Mouse (Mus musculus): ENCODE results near the gene Nqo1.

The Nqo1 gene

DNA sequence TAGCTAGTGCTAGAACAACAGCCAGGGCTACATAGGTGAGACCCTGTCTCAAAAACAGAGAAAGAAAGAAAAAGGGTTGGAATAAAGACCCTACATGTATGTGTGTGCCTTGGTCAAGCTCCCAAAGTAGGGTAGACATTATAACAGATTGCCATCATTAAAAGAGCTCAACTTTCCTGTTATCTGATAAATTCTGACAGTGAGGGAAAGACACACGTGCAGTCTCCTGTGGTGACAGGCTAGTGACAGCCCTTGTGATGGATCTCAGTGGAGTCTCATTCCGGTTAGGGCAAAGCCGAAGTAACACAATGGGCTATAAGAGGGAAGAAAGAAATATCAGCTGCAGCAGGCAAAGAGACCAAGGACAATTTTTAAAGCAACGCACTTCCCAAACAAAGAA, 1.1 kb upstream of the Nqo1 start:
- no peak for DNase-seq (ENCODE audit: low read depth)

- DNase-seq (ENCODE audit: low read depth): no peak
Measured at GRCm38 (mm10) chr8:107401866-107402265, 1.1 kb downstream of the Nqo1 start.

DNA sequence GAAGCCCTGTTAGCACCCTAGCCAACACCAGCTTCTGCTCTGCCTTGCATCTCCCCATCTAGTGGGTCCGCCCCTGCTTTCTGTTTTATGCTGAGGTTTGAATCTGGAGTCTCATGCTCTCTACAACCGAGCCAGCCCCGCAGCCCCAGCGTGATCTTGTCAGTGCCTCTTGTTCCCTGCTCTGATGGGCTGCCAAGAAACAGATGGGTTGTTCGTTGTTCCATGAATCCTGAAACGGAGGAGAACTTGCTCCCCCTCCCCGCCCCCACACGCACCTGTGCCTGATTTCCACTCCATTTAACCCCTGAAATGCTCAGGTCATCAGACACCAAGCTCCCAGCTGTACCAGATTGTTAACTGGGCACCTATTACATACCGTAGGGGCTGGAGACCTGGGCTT, 3.5 kb downstream of the Nqo1 start:
- DNase-seq (ENCODE audit: low read depth): no peak

DNA sequence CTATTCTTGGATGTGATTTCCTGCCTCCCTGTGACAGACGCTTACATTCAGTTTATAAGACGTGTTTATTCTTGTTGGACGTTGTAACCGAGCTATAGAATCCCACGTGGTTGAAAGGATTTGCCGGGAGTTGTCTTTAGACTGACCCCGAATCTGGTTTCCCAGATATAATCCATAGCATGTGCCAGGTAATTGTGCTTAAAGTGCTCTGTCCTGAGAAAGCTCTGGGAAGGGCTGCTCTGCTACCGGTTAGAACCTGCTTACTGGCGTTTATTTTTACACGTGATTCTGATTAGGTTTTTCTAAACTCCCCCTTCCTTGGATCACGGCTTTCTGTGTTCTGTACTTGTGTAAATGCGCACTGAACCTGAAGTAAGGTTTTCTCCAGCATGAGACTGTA, 5.3 kb downstream of the Nqo1 start:
- DNase-seq (ENCODE audit: low read depth): no peak

- DNase-seq (ENCODE audit: low read depth): no peak
Measured at GRCm38 (mm10) chr8:107396106-107396670, 6.8 kb downstream of the Nqo1 start.

GRCm38 (mm10) chr8:107395397-107395796, 7.6 kb downstream of the Nqo1 start:
- DNase-seq (ENCODE audit: low read depth): no peak

DNA sequence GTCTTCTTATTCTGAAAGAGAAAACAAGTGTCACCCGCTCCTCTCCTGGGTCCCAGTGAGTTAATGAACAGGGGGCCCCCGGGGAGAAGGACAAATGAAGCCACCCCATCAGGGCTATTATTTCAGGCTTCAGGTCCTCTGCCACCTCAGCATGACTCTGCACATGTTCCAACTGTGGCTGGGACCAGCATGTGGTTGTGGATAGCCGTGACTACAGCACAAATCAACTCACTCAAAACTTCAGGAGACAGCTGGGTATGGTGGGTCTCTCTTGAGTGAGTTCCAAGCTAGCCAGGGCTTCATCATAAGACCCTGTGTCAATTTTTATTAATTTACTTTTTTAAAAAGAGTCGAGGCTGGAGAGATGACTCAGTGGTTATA, 11.9 kb downstream of the Nqo1 start:
- DNase-seq (ENCODE audit: low read depth): no peak

- DNase-seq (ENCODE audit: low read depth): no peak
Measured at GRCm38 (mm10) chr8:107390476-107391135, 12.4 kb downstream of the Nqo1 start.

DNA sequence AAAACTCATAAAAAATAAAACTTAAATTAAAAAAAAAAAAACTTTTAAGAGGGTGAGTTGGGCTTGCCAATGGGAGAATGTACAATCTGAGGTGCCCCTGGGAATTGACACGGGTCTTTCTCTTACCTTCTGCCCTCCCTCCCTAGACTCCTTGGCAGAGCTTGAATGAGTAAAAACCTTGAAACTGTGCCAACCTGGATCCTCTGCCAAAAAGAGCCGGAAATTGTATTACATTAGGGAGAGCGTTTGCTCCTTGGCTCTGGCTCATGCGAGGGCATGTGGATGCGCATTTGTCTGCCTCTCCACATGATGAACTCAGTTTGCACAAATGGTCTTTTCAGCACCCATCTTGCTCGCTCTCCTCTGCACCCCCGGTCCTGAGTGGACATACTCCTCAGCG, 13.4 kb downstream of the Nqo1 start:
- DNase-seq (ENCODE audit: low read depth): no peak

DNA sequence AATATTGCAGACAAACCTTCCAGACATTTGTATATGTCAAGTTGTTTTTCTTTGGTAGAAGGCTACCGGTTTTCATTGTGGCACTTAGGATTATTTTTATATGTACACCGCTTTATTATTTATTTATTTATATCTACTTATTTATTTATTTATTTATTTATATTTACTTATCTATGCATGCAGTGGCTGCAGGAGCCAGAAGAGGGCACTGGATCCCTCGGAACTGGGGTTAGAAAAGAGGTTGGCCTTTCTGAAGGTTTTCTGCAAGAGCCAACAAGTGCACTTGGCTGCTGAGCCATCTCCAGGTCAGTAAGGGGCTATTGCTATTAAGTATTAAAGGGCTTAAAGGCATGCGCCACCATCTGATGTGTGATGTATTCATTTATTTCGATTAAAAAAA, 15.1 kb downstream of the Nqo1 start:
- DNase-seq (ENCODE audit: low read depth): peak; percentile 22

DNA sequence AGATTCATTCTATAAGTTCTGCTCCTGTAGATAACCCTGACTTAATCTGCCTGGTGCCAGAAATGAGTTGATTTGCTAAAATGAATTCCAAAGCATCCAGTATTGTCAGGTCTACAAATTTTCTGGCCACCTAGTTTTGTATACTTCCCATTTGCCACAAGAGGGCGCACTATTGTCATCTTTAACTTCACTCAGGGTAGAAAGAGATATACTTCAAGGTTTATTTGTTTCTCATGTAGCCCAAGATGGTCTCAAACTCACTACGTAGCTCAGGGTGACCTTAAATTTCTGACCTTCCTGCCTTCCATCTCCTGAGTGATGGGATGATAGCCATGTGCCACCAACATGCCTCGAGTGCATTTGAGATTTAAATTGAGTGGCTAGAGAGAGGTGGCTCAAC, 16.4 kb downstream of the Nqo1 start:
- DNase-seq (ENCODE audit: low read depth): peak; percentile 64

DNA sequence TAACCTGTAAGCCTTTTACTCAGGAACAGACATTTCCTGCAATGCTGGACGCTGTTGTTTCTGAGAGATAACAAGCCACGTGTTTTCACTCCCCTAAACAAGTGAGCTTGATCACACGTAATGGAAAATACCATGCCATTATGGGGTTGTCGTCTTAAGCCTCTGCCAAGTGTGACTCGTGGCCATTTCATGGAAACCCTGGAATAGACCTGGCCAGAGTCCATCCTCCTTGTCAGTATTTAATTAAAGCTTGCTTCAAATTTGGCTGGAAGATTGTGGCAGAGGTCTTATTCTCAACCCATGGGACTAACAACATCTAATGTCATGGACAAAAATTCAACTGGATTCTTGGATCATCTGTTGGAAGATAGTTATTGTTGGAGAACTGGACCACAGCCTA, 16.8 kb downstream of the Nqo1 start:
- peak; percentile 4 for DNase-seq (ENCODE audit: low read depth)

- DNase-seq (ENCODE audit: low read depth): no peak
Measured at GRCm38 (mm10) chr8:107385063-107385462, 17.9 kb downstream of the Nqo1 start.

- no peak for DNase-seq (ENCODE audit: low read depth)
Measured at GRCm38 (mm10) chr8:107384651-107385050, 18.4 kb downstream of the Nqo1 start.

- DNase-seq (ENCODE audit: low read depth): no peak
Measured at GRCm38 (mm10) chr8:107382898-107383297, 20.1 kb downstream of the Nqo1 start.

DNA sequence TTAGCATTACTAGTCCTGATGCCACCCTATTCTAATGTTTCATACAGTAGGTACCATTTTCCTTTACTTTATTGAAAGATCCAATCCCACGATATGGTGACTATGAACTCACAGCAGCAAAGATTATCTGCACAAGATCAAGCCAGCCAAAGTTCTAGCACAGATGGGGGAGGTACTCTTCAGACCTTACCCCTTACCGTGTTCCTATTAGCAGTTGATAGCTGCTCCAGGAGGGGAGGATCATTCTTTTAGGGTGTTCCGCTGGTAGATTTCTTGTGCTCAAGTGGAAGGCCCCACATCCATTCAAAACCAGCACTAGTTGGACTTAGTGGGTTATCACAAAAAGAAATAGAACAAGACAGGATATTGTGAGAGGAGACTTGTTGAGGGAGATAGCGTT, 21.3 kb downstream of the Nqo1 start:
- no peak for DNase-seq (ENCODE audit: low read depth)

GRCm38 (mm10) chr8:107380734-107381133, 22.3 kb downstream of the Nqo1 start:
- no peak for DNase-seq (ENCODE audit: low read depth)

DNA sequence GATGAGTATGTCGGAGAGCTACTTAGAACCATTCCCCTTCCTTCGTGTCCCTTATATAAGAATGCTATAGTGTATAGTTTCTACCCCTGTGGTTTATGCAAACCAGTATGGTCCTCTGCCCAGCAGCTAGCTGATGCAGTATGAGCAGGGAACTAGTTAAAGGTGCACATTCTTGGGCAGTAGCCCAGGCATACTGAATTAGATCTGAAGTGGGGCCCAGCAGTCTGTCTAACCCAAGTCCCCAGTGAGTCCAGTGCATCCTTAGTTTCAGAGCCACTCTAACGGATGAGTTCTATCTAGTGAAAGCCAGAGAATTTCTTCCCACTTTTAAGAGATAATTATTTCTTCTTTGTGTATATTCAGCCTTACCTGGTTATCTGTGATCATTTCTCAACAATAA, 25.7 kb downstream of the Nqo1 start:
- DNase-seq (ENCODE audit: low read depth): no peak

- no peak for DNase-seq (ENCODE audit: low read depth)
Measured at GRCm38 (mm10) chr8:107370311-107370710, 32.7 kb downstream of the Nqo1 start.
